Mouse (Mus musculus) limb, embryonic 11.5 days (tissue): ENCODE measurements around the gene Uqcc1. TPM values are rescaled to one million over a fixed set of nuclear protein-coding genes. Genes with fewer than 3 reads are reported as not detected.

Experiments used
- ATAC-seq: fragments of 200-750 bp; cut with Nextera tagmentation; 2 replicates; pipeline ENCODE4 v1.8.0; 2017; ENCODE audit warnings: low read depth; ENCODE audit not compliant: insufficient number of reproducible peaks, low FRiP score, low TSS enrichment
- DNase-seq: peaks from one replicate; pipeline ENCODE4 v3.0.0-alpha.2; 2015; ENCODE audit warnings: low spot score
- H3K27ac ChIP-seq: fragments of 300-500 bp; sonication (generic); replicated peaks from 2 replicates; pipeline ENCODE4 v1.5.1; 2014; ENCODE audit warnings: low read depth, mild to moderate bottlenecking, low read length
- H3K27me3 ChIP-seq: fragments of 300-500 bp; sonication (generic); 2 replicates; pipeline ENCODE4 v1.6.1; 2014; ENCODE audit warnings: mild to moderate bottlenecking, low read length, mixed read lengths; ENCODE audit not compliant: control insufficient read depth, insufficient read depth
- H3K36me3 ChIP-seq: fragments of 300-500 bp; sonication (generic); 2 replicates; pipeline ENCODE4 v1.6.1; 2014; ENCODE audit warnings: mild to moderate bottlenecking, low read length, moderate library complexity, mixed read lengths; ENCODE audit not compliant: control insufficient read depth, insufficient read depth
- H3K4me1 ChIP-seq: fragments of 300-500 bp; sonication (generic); 2 replicates; pipeline ENCODE4 v1.6.1; 2014; ENCODE audit warnings: low read length, mixed read lengths; ENCODE audit not compliant: control insufficient read depth, insufficient read depth
- H3K4me2 ChIP-seq: fragments of 300-500 bp; sonication (generic); 2 replicates; pipeline ENCODE4 v1.6.1; 2014; ENCODE audit warnings: low read depth, mild to moderate bottlenecking, moderate library complexity; ENCODE audit not compliant: severe bottlenecking
- H3K4me3 ChIP-seq: fragments of 300-500 bp; sonication (generic); 2 replicates; pipeline ENCODE4 v1.5.1; 2014; ENCODE audit warnings: low read depth, low read length
- H3K9ac ChIP-seq: fragments of 300-500 bp; sonication (generic); 2 replicates; pipeline ENCODE4 v1.6.1; 2014; ENCODE audit warnings: mild to moderate bottlenecking, low read length
- H3K9me3 ChIP-seq: fragments of 300-500 bp; sonication (generic); 2 replicates; pipeline ENCODE4 v1.6.1; 2016; ENCODE audit warnings: low read length; ENCODE audit not compliant: control insufficient read depth
- WGBS: fragments of 180-500 bp; shearing (Covaris S2); extraction: QIAGEN DNeasy Blood & Tissue Kit; methylation state at CpG from one replicate; pipeline ENCODE4 v1.1.7; 2014; 5-methylcytosine and 5-hydroxymethylcytosine counted together
- polyA plus RNA-seq: library from polyadenylated mRNA; unstranded; fragments of >200 nt; fragmentation: Nextera tagmentation; extraction: Ambion mirVana; gene quantifications from 2 replicates; pipeline ENCODE4 v1.2.1, GENCODE M21; 2014

Uqcc1 gene
- polyA plus RNA-seq, 1 experiment from 2014 or later, result 60.4 TPM

- 88% methylated on average over 21 of the region's 21 CpGs for whole genome bisulfite sequencing
- DNase-seq, result no peak
These were observed 50.9 kb downstream of the Uqcc1 start for GRCm38 (mm10) chr2:155878964-155879876.

GRCm38 (mm10) chr2:155873636-155874035 lies 56.5 kb downstream of the Uqcc1 start:
- H3K9me3 ChIP-seq, result no peaks in the 10 kb centered on the region
- no peak overlapping the region; the same call in 1 of the 2 replicates for H3K27ac ChIP-seq
- DNase-seq (no peak), ATAC-seq (no peak)
- no peaks in the 10 kb centered on the region for H3K27me3 ChIP-seq
- H3K36me3 ChIP-seq, result peaks cover 9% of the 10 kb centered on the region
- no peak overlapping the region; the same call in 1 of the 2 replicates for H3K9ac ChIP-seq
- no peak overlapping the region for H3K4me3 ChIP-seq
- no peak overlapping the region for H3K4me2 ChIP-seq
- H3K4me1 ChIP-seq, result peaks cover 3% of the 10 kb centered on the region
- WGBS, result 89% methylated on average over 6 of the region's 6 CpGs

More at GRCm38 (mm10) chr2:155878964-155879876, 50.9 kb downstream of the Uqcc1 start:
- ATAC-seq, result no peak
- Histone ChIP-seq H3K9ac (no peak overlapping the region), H3K4me1 (no peaks in the 10 kb centered on the region), H3K9me3 (no peaks in the 10 kb centered on the region), H3K36me3 (peaks cover 9% of the 10 kb centered on the region; the same call in 1 of the 2 replicates), H3K27ac (no peak overlapping the region), H3K27me3 (no peaks in the 10 kb centered on the region), H3K4me2 (no peak overlapping the region), H3K4me3 (no peak overlapping the region)

- no peak for ATAC-seq
- Histone ChIP-seq H3K9me3 (no peaks in the 10 kb centered on the region), H3K36me3 (peaks cover 9% of the 10 kb centered on the region), H3K27ac (no peak overlapping the region; the same call in 1 of the 2 replicates), H3K4me1 (peaks cover 3% of the 10 kb centered on the region), H3K27me3 (no peaks in the 10 kb centered on the region), H3K4me3 (no peak overlapping the region), H3K9ac (no peak overlapping the region), H3K4me2 (no peak overlapping the region)
- 69% methylated on average over 10 of the region's 10 CpGs for WGBS
- no peak for DNase-seq
These were observed 57.1 kb downstream of the Uqcc1 start for GRCm38 (mm10) chr2:155872930-155873507.

GRCm38 (mm10) chr2:155872486-155872885 lies 57.6 kb downstream of the Uqcc1 start:
- 84% methylated on average over 8 of the region's 8 CpGs for WGBS
- Histone ChIP-seq H3K9me3 (no peaks in the 10 kb centered on the region), H3K4me2 (no peak overlapping the region), H3K27ac (no peak overlapping the region; the same call in 1 of the 2 replicates), H3K9ac (no peak overlapping the region), H3K36me3 (peaks cover 9% of the 10 kb centered on the region), H3K4me1 (peaks cover 3% of the 10 kb centered on the region), H3K27me3 (no peaks in the 10 kb centered on the region), H3K4me3 (no peak overlapping the region)
- no peak for DNase-seq
- no peak for ATAC-seq

GRCm38 (mm10) chr2:155869772-155870171 lies 60.3 kb downstream of the Uqcc1 start:
- Histone ChIP-seq H3K9me3 (no peaks in the 10 kb centered on the region), H3K4me2 (no peak overlapping the region), H3K4me1 (peaks cover 3% of the 10 kb centered on the region), H3K4me3 (no peak overlapping the region), H3K27ac (no peak overlapping the region), H3K36me3 (peaks cover 7% of the 10 kb centered on the region), H3K27me3 (no peaks in the 10 kb centered on the region), H3K9ac (no peak overlapping the region)
- 75% methylated on average over 5 of the region's 5 CpGs for WGBS
- no peak for ATAC-seq
- no peak for DNase-seq

GRCm38 (mm10) chr2:155868320-155868719 lies 61.8 kb downstream of the Uqcc1 start:
- H3K4me2 ChIP-seq, result no peak overlapping the region
- ATAC-seq, result no peak
- H3K4me1 ChIP-seq, result peaks cover 6% of the 10 kb centered on the region
- H3K9me3 ChIP-seq, result no peaks in the 10 kb centered on the region
- H3K9ac ChIP-seq, result no peak overlapping the region
- no peak for DNase-seq
- 96% methylated on average over 8 of the region's 8 CpGs for WGBS
- 0 out of 2 replicates have a peak, but pooled peaks cover 2% of the 10 kb centered on the region for H3K36me3 ChIP-seq
- H3K27me3 ChIP-seq, result no peaks in the 10 kb centered on the region
- H3K4me3 ChIP-seq, result no peak overlapping the region
- H3K27ac ChIP-seq, result no peak overlapping the region

GRCm38 (mm10) chr2:155863301-155863867 lies 66.7 kb downstream of the Uqcc1 start:
- no peaks in the 10 kb centered on the region for H3K27me3 ChIP-seq
- no peak overlapping the region for H3K27ac ChIP-seq
- peaks cover 12% of the 10 kb centered on the region for H3K4me1 ChIP-seq
- no peaks in the 10 kb centered on the region for H3K9me3 ChIP-seq
- no peak overlapping the region for H3K9ac ChIP-seq
- H3K36me3 ChIP-seq, result no peaks in the 10 kb centered on the region
- peak; percentile 69 for DNase-seq
- peak overlapping the region; percentile 16; the same call in 1 of the 2 replicates for H3K4me2 ChIP-seq
- peak; percentile 89 for ATAC-seq
- WGBS, result 19% methylated on average over 11 of the region's 11 CpGs
- no peak overlapping the region for H3K4me3 ChIP-seq

GRCm38 (mm10) chr2:155862573-155863300 lies 67.4 kb downstream of the Uqcc1 start:
- WGBS, result 45% methylated on average over 13 of the region's 13 CpGs
- Histone ChIP-seq H3K4me3 (no peak overlapping the region), H3K9ac (no peak overlapping the region), H3K27ac (no peak overlapping the region; the same call in 1 of the 2 replicates), H3K36me3 (0 out of 2 replicates have a peak, but pooled peaks cover 2% of the 10 kb centered on the region), H3K4me1 (peaks cover 12% of the 10 kb centered on the region), H3K4me2 (peak overlapping the region; percentile 16; the same call in 1 of the 2 replicates), H3K9me3 (no peaks in the 10 kb centered on the region), H3K27me3 (no peaks in the 10 kb centered on the region)
- DNase-seq (peak; percentile 22), ATAC-seq (peak; percentile 90)
